Mouse (Mus musculus): Measurements from ENCODE around the gene Mon2. TPM values are rescaled to one million over a fixed set of nuclear protein-coding genes. Genes with fewer than 3 reads are reported as not detected.
A peak's percentile ranks its signal among the peaks of the same experiment; 100 is the strongest.

Mon2 gene
- polyA plus RNA-seq, 1 experiment from 2014 or later = 26.0 TPM

- Histone ChIP-seq H3K27me3 (replicated peaks; ENCODE audit: low read depth, poor library complexity, severe bottlenecking) (no peaks in the 10 kb centered on the region), H3K4me1 (no peaks in the 10 kb centered on the region), H3K27ac (replicated peaks) (no peak overlapping the region), H3K36me3 (replicated peaks) (peaks cover 69% of the 10 kb centered on the region), H3K4me3 (no peak overlapping the region), H3K9me3 (no peaks in the 10 kb centered on the region)
- WGBS = 92% methylated on average over 20 of the region's 20 CpGs
- no peak for DNase-seq (ENCODE audit: low spot score)
Measured at GRCm38 (mm10) chr10:123005237-123006185, 70.8 kb downstream of the Mon2 start.

GRCm38 (mm10) chr10:123004475-123005236 lies 71.6 kb downstream of the Mon2 start:
- WGBS = 81% methylated on average over 15 of the region's 15 CpGs
- no peak for DNase-seq (ENCODE audit: low spot score)
- Histone ChIP-seq H3K4me3 (no peak overlapping the region), H3K27ac (replicated peaks) (peak overlapping the region; percentile 35), H3K4me1 (no peaks in the 10 kb centered on the region), H3K9me3 (no peaks in the 10 kb centered on the region), H3K27me3 (replicated peaks; ENCODE audit: low read depth, poor library complexity, severe bottlenecking) (no peaks in the 10 kb centered on the region), H3K36me3 (replicated peaks) (peaks cover 68% of the 10 kb centered on the region)

- peaks cover 68% of the 10 kb centered on the region for H3K36me3 ChIP-seq (replicated peaks)
Measured at GRCm38 (mm10) chr10:123001985-123002384, 74.3 kb downstream of the Mon2 start.

GRCm38 (mm10) chr10:123001363-123001762 lies 74.9 kb downstream of the Mon2 start:
- Histone ChIP-seq H3K27ac (replicated peaks) (no peak overlapping the region), H3K36me3 (replicated peaks) (peaks cover 74% of the 10 kb centered on the region), H3K27me3 (replicated peaks; ENCODE audit: low read depth, poor library complexity, severe bottlenecking) (no peaks in the 10 kb centered on the region), H3K4me3 (no peak overlapping the region), H3K9me3 (no peaks in the 10 kb centered on the region), H3K4me1 (no peaks in the 10 kb centered on the region)
- 85% methylated on average over 3 of the region's 3 CpGs for WGBS
- no peak for DNase-seq (ENCODE audit: low spot score)

More at GRCm38 (mm10) chr10:123001985-123002384, 74.3 kb downstream of the Mon2 start:
- Histone ChIP-seq H3K27me3 (replicated peaks; ENCODE audit: low read depth, poor library complexity, severe bottlenecking) (no peaks in the 10 kb centered on the region), H3K4me3 (no peak overlapping the region), H3K27ac (replicated peaks) (no peak overlapping the region), H3K4me1 (no peaks in the 10 kb centered on the region), H3K9me3 (no peaks in the 10 kb centered on the region)
- 85% methylated on average over 1 of the region's 1 CpGs for WGBS
- no peak for DNase-seq (ENCODE audit: low spot score)

GRCm38 (mm10) chr10:122999356-122999755 lies 76.9 kb downstream of the Mon2 start:
- no peaks in the 10 kb centered on the region for H3K4me1 ChIP-seq
- 88% methylated on average over 6 of the region's 6 CpGs for WGBS
- peaks cover 85% of the 10 kb centered on the region for H3K36me3 ChIP-seq (replicated peaks)

GRCm38 (mm10) chr10:122997852-122998251 lies 78.5 kb downstream of the Mon2 start:
- no peak overlapping the region for H3K27ac ChIP-seq (replicated peaks)
- no peak for DNase-seq (ENCODE audit: low spot score)
- peaks cover 77% of the 10 kb centered on the region for H3K36me3 ChIP-seq (replicated peaks)
- WGBS = 93% methylated on average over 2 of the region's 2 CpGs
- H3K9me3 ChIP-seq = no peaks in the 10 kb centered on the region
- no peaks in the 10 kb centered on the region for H3K4me1 ChIP-seq
- no peaks in the 10 kb centered on the region for H3K27me3 ChIP-seq (replicated peaks; ENCODE audit: low read depth, poor library complexity, severe bottlenecking)
- H3K4me3 ChIP-seq = no peak overlapping the region

More at GRCm38 (mm10) chr10:122999356-122999755, 76.9 kb downstream of the Mon2 start:
- no peak overlapping the region for H3K4me3 ChIP-seq
- H3K27me3 ChIP-seq (replicated peaks; ENCODE audit: low read depth, poor library complexity, severe bottlenecking) = no peaks in the 10 kb centered on the region
- no peak for DNase-seq (ENCODE audit: low spot score)
- H3K27ac ChIP-seq (replicated peaks) = no peak overlapping the region
- no peaks in the 10 kb centered on the region for H3K9me3 ChIP-seq

- peaks cover 72% of the 10 kb centered on the region for H3K36me3 ChIP-seq (replicated peaks)
- no peaks in the 10 kb centered on the region for H3K27me3 ChIP-seq (replicated peaks; ENCODE audit: low read depth, poor library complexity, severe bottlenecking)
- H3K9me3 ChIP-seq = no peaks in the 10 kb centered on the region
- no peaks in the 10 kb centered on the region for H3K4me1 ChIP-seq
- no peak for DNase-seq (ENCODE audit: low spot score)
- no peak overlapping the region for H3K4me3 ChIP-seq
- WGBS = 69% methylated on average over 17 of the region's 17 CpGs
- H3K27ac ChIP-seq (replicated peaks) = no peak overlapping the region
Measured at GRCm38 (mm10) chr10:122994402-122995107, 81.8 kb downstream of the Mon2 start.

- Histone ChIP-seq H3K27me3 (replicated peaks; ENCODE audit: low read depth, poor library complexity, severe bottlenecking) (no peaks in the 10 kb centered on the region), H3K27ac (replicated peaks) (no peak overlapping the region), H3K4me1 (peaks cover 12% of the 10 kb centered on the region), H3K4me3 (no peak overlapping the region), H3K36me3 (replicated peaks) (peaks cover 42% of the 10 kb centered on the region), H3K9me3 (no peaks in the 10 kb centered on the region)
- 92% methylated on average over 9 of the region's 9 CpGs for WGBS
- DNase-seq (ENCODE audit: low spot score) = no peak
Measured at GRCm38 (mm10) chr10:122991648-122992047, 84.7 kb downstream of the Mon2 start.

- peaks cover 16% of the 10 kb centered on the region for H3K4me1 ChIP-seq
- no peaks in the 10 kb centered on the region for H3K27me3 ChIP-seq (replicated peaks; ENCODE audit: low read depth, poor library complexity, severe bottlenecking)
- no peak for DNase-seq (ENCODE audit: low spot score)
- WGBS = 96% methylated on average over 9 of the region's 9 CpGs
- H3K27ac ChIP-seq (replicated peaks) = no peak overlapping the region
- H3K36me3 ChIP-seq (replicated peaks) = peaks cover 37% of the 10 kb centered on the region
- H3K4me3 ChIP-seq = no peak overlapping the region
- H3K9me3 ChIP-seq = no peaks in the 10 kb centered on the region
Measured at GRCm38 (mm10) chr10:122991053-122991452, 85.3 kb downstream of the Mon2 start.

- no peaks in the 10 kb centered on the region for H3K9me3 ChIP-seq
- peaks cover 16% of the 10 kb centered on the region for H3K4me1 ChIP-seq
- no peak for DNase-seq (ENCODE audit: low spot score)
- WGBS = 95% methylated on average over 6 of the region's 6 CpGs
- H3K27me3 ChIP-seq (replicated peaks; ENCODE audit: low read depth, poor library complexity, severe bottlenecking) = no peaks in the 10 kb centered on the region
- H3K36me3 ChIP-seq (replicated peaks) = peaks cover 32% of the 10 kb centered on the region
- H3K4me3 ChIP-seq = no peak overlapping the region
- H3K27ac ChIP-seq (replicated peaks) = no peak overlapping the region
Measured at GRCm38 (mm10) chr10:122990606-122991005, 85.7 kb downstream of the Mon2 start.

GRCm38 (mm10) chr10:122989916-122990315 lies 86.4 kb downstream of the Mon2 start:
- Histone ChIP-seq H3K36me3 (replicated peaks) (peaks cover 25% of the 10 kb centered on the region), H3K9me3 (no peaks in the 10 kb centered on the region), H3K4me1 (peaks cover 16% of the 10 kb centered on the region), H3K4me3 (no peak overlapping the region), H3K27ac (replicated peaks) (no peak overlapping the region), H3K27me3 (replicated peaks; ENCODE audit: low read depth, poor library complexity, severe bottlenecking) (no peaks in the 10 kb centered on the region)
- WGBS = 94% methylated on average over 9 of the region's 9 CpGs
- DNase-seq (ENCODE audit: low spot score) = no peak

- H3K4me1 ChIP-seq = peaks cover 23% of the 10 kb centered on the region
- 81% methylated on average over 7 of the region's 7 CpGs for WGBS
- no peak for DNase-seq (ENCODE audit: low spot score)
- no peaks in the 10 kb centered on the region for H3K27me3 ChIP-seq (replicated peaks; ENCODE audit: low read depth, poor library complexity, severe bottlenecking)
- H3K9me3 ChIP-seq = no peaks in the 10 kb centered on the region
- no peak overlapping the region for H3K4me3 ChIP-seq
- H3K27ac ChIP-seq (replicated peaks) = no peak overlapping the region
- H3K36me3 ChIP-seq (replicated peaks) = peaks cover 17% of the 10 kb centered on the region
Measured at GRCm38 (mm10) chr10:122988372-122988771, 87.9 kb downstream of the Mon2 start.

Measured in embryonic facial prominence, embryonic 10.5 days (tissue).